10 mouse cellular contexts compared by ENCODE assay signal in genomic region chr13:96002475-96002874, GRCm38 (mm10).
DNase-seq lines count a peak whose midpoint lies in the region; ATAC-seq and TF ChIP-seq lines count a peak whose summit lies in the region.
"Had no signal": no experiment of that assay in that cellular context is flagged by ENCODE, and none has a peak within 500 bp of the region (broad histone marks: within the 10 kb centered on the region; RNA-seq: fewer than 3 reads in every experiment).

No protein-coding gene starts in this region.

- 32% methylated on average over 5 of the region's 5 CpGs for WGBS in forebrain, postnatal 0 days
- 34% methylated on average over 5 of the region's 5 CpGs for WGBS in forebrain, embryonic 12.5 days
- WGBS in lung, postnatal 0 days = 31% methylated on average over 5 of the region's 5 CpGs
- WGBS in liver, embryonic 12.5 days (ENCODE audit: insufficient replicate concordance) = 34% methylated on average over 5 of the region's 5 CpGs

- no peak overlapping the region for H3K4me3 ChIP-seq in forebrain, postnatal 0 days (ENCODE audit: low read depth, low read length)
- H3K4me3 ChIP-seq in forebrain, embryonic 12.5 days (replicated peaks) = no peak overlapping the region
- no peak overlapping the region for H3K4me3 ChIP-seq in lung, postnatal 0 days (ENCODE audit: low read depth, low read length)
- no peak overlapping the region for H3K4me3 ChIP-seq in cortical plate, adult 2 months (ENCODE audit: insufficient read depth, low read length)
- H3K4me3 ChIP-seq in liver, embryonic 12.5 days = no peak overlapping the region

- TF ChIP-seq POLR2A in cortical plate, adult 2 months (IDR thresholded peaks at IDR 0.05; ENCODE audit: extremely low read depth, insufficient read depth, low read length) = no peak

- no peaks in the 10 kb centered on the region for H3K36me3 ChIP-seq in forebrain, postnatal 0 days (ENCODE audit: insufficient read depth)
- H3K36me3 ChIP-seq in forebrain, embryonic 12.5 days (replicated peaks) = no peaks in the 10 kb centered on the region
- no peaks in the 10 kb centered on the region for H3K36me3 ChIP-seq in lung, postnatal 0 days (ENCODE audit: insufficient read depth, low read length)
- no peaks in the 10 kb centered on the region for H3K36me3 ChIP-seq in liver, embryonic 12.5 days

- H3K4me1 ChIP-seq in forebrain, postnatal 0 days (ENCODE audit: insufficient read depth) = no peaks in the 10 kb centered on the region
- no peaks in the 10 kb centered on the region for H3K4me1 ChIP-seq in forebrain, embryonic 12.5 days
- H3K4me1 ChIP-seq in lung, postnatal 0 days (ENCODE audit: insufficient read depth, low read depth, low read length) = no peaks in the 10 kb centered on the region
- H3K4me1 ChIP-seq in cortical plate, adult 2 months (ENCODE audit: control insufficient read depth, insufficient read depth, low read length) = no peaks in the 10 kb centered on the region
- no peaks in the 10 kb centered on the region for H3K4me1 ChIP-seq in liver, embryonic 12.5 days

- H3K9me3 ChIP-seq in forebrain, postnatal 0 days (ENCODE audit: low read length) = no peaks in the 10 kb centered on the region
- no peaks in the 10 kb centered on the region for H3K9me3 ChIP-seq in forebrain, embryonic 12.5 days
- no peaks in the 10 kb centered on the region for H3K9me3 ChIP-seq in lung, postnatal 0 days (ENCODE audit: low read length)
- H3K9me3 ChIP-seq in liver, embryonic 12.5 days (replicated peaks) = 0 out of 2 replicates have a peak, but pooled peaks cover under 1% of the 10 kb centered on the region

- no peak for TF ChIP-seq EP300 in lung, postnatal 0 days (IDR thresholded peaks at IDR 0.05)

- H3K27ac ChIP-seq in forebrain, postnatal 0 days (ENCODE audit: low read depth, low read length) = no peak overlapping the region
- no peak overlapping the region for H3K27ac ChIP-seq in forebrain, embryonic 12.5 days
- no peak overlapping the region for H3K27ac ChIP-seq in lung, postnatal 0 days (ENCODE audit: low read length)
- no peak overlapping the region for H3K27ac ChIP-seq in cortical plate, adult 2 months (ENCODE audit: insufficient read depth, low read length)
- no peak overlapping the region for H3K27ac ChIP-seq in liver, embryonic 12.5 days

- no peaks in the 10 kb centered on the region for H3K27me3 ChIP-seq in forebrain, postnatal 0 days (ENCODE audit: insufficient read depth, low read length)
- H3K27me3 ChIP-seq in forebrain, embryonic 12.5 days = peaks cover 19% of the 10 kb centered on the region; the same call in 1 of the 2 replicates
- H3K27me3 ChIP-seq in lung, postnatal 0 days (replicated peaks; ENCODE audit: insufficient read depth, low read length) = no peaks in the 10 kb centered on the region
- H3K27me3 ChIP-seq in liver, embryonic 12.5 days (replicated peaks) = 0 out of 2 replicates have a peak, but pooled peaks cover 5% of the 10 kb centered on the region

- no peak overlapping the region for H3K9ac ChIP-seq in forebrain, postnatal 0 days
- no peak overlapping the region for H3K9ac ChIP-seq in forebrain, embryonic 12.5 days
- H3K9ac ChIP-seq in lung, postnatal 0 days (replicated peaks; ENCODE audit: low read depth) = no peak overlapping the region
- H3K9ac ChIP-seq in liver, embryonic 12.5 days = no peak overlapping the region

- peak; percentile 70 for TF ChIP-seq CTCF in forebrain, postnatal 0 days (IDR thresholded peaks at IDR 0.05; ENCODE audit: low read depth)
- TF ChIP-seq CTCF in lung, postnatal 0 days (IDR thresholded peaks at IDR 0.05) = peak; percentile 44
- peak; percentile 23; the same call in 1 of the 2 replicates for TF ChIP-seq CTCF in cortical plate, adult 2 months (IDR thresholded peaks at IDR 0.05; ENCODE audit: extremely low read depth, insufficient read depth, low read length)

- no peak overlapping the region for H3K4me2 ChIP-seq in forebrain, postnatal 0 days (ENCODE audit: low read depth)
- no peak overlapping the region for H3K4me2 ChIP-seq in forebrain, embryonic 12.5 days
- no peak overlapping the region for H3K4me2 ChIP-seq in lung, postnatal 0 days (replicated peaks; ENCODE audit: low read depth, low read length)
- H3K4me2 ChIP-seq in liver, embryonic 12.5 days = no peak overlapping the region

- peak; percentile 57 for DNase-seq in forebrain, postnatal 0 days
- peak; percentile 38 for DNase-seq in lung, postnatal 0 days (ENCODE audit: low spot score)
- DNase-seq in lung, postnatal 36 days = no peak
- DNase-seq in retina, postnatal 1 day = peak; percentile 79
- DNase-seq: kidney, postnatal 10 days; lung, adult 2 months had no signal

- ATAC-seq in forebrain, postnatal 0 days = peak; percentile 71; the same call in 1 of the 2 replicates
- ATAC-seq in forebrain, embryonic 12.5 days (ENCODE audit: low FRiP score) = no peak
- ATAC-seq in lung, postnatal 0 days = no peak
- no peak for ATAC-seq in liver, embryonic 12.5 days
- ATAC-seq in megakaryocyte progenitor cell, adult 5-6 weeks (replicated peaks; ENCODE audit: poor library complexity) = no peak
